Mouse (Mus musculus) erythroid progenitor cell, adult 5-6 weeks (primary cell): ENCODE measurements around the gene Zfp598. TPM values are rescaled to one million over a fixed set of nuclear protein-coding genes. Genes with fewer than 3 reads are reported as not detected.
"Not testable (repeated sequence)": the region's sequence is repeated elsewhere in the genome, so short reads cannot be mapped to it uniquely, and the experiment has no call there.

ENCODE experiments used
- ATAC-seq: replicated peaks from 2 replicates; pipeline ENCODE4 v1.8.0; 2016; ENCODE audit warnings: moderate number of reproducible peaks, mild to moderate bottlenecking, moderate TSS enrichment, inconsistent platforms; ENCODE audit not compliant: poor library complexity, low FRiP score, severe bottlenecking
- total RNA-seq, 2 experiments: library from RNA; stranded (forward) in 1 of 2; stranded (reverse) in 1 of 2; fragments of 150-400 nt in 1 of 2; fragments of 186-747, 209-891 nt in 1 of 2; gene quantifications; 2 replicates each; pipeline versions ENCODE4 v1.2.3 to v1.2.4; 2015 to 2017; ENCODE audit warnings: low replicate concordance in 2 of 2

Gene Zfp598
- total RNA-seq, 2 experiments from 2014 or later: 12.0 to 13.4 TPM

DNA sequence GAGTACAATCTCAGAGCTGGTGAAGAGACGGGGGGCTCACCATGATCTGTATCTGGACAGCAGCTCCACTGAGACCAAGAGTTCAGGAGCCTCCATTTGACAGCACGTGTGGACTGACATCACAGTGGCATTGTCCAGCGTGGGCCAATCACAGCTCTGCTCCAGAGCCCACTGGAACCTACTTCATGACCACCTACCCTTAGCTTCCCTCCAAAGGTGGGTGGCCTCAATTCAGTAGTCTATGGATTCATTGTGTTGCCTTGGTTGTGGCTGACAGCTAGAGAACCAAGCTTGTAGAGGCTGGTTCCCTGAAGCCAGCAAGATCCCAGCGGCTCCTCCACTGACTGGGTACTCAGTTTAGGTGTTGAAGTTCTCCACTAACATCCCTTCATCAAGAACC, 48.5 kb downstream of the Zfp598 start, which contains the start of the genes Rnf151 and Rps2:
TSS of gene Rnf151 (minus strand) at position 121 of the 400 bp plus-strand sequence.
TSS of gene Rps2 (plus strand) at position 174 of the 400 bp plus-strand sequence.
- no peak for ATAC-seq

DNA sequence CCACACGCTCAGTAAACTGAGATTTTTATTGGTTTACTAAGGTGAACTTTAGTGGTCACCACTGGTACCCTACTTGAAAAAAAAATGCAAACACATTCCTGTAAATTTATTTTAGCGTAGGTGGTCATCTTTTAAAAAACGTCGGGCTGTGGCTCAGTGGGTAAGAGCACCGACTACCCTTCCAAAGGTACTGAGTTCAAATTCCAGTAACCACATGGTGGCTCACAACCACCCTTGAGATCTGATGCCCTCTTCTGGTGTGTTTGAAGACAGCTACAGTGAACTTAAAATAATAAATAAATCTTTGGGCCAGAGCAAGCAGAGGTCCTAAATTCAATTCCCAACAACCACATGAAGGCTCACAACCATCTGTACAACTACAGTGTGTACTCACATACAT, 49.5 kb downstream of the Zfp598 start:
- not testable (repeated sequence) for ATAC-seq

DNA sequence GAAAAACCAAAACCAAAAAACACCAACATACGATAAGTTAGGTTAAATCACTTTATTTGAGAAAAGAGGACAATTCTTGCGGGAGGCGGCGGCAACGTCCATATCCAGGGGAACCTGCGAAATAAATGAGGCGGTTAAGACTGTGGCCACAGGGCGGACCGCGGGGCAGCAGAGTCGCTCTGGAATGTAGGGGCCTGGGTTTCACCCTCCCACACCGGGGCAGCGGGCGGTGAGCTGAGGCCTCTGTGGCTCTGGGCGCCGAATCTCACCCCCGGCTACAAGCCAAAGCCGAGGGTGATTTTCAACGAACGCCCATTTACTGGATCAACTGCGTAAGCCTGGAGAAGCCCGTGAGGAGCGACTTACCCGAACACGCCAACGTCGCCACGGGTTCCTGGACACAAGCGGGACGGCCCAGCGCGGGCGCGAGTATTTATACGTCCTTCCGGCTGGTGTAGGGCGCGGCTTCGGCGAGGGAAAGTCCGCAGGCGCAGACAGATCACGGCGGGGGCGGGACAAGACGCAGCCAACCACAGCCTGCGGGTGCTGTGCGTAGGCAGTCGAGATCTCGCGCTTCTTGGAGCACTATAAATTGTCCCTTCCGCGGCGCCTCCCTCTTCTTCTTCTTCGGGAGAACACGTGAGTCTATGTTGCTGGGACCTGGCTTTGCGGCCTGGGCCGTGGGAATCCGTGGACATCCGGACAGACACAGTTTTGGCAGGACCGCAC, 50.2 kb downstream of the Zfp598 start:
- ATAC-seq: peak; percentile 92

DNA sequence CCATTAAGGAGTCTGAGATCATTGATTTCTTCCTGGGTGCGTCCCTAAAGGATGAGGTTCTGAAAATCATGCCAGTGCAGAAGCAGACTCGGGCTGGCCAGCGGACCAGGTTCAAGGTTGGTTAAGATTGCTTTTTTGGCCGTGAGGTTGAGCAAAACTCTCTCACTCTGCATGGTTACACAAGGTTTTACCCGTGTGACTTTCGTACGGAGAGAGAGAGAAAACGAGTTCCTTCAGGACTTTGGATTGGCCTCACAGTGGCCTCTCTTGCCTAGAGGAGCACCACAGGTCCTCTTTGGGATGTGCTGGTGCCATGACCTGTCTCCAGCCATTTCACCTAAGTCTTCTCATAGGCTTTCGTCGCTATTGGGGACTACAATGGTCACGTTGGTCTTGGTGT, 51.1 kb downstream of the Zfp598 start:
- not testable (repeated sequence) for ATAC-seq

DNA sequence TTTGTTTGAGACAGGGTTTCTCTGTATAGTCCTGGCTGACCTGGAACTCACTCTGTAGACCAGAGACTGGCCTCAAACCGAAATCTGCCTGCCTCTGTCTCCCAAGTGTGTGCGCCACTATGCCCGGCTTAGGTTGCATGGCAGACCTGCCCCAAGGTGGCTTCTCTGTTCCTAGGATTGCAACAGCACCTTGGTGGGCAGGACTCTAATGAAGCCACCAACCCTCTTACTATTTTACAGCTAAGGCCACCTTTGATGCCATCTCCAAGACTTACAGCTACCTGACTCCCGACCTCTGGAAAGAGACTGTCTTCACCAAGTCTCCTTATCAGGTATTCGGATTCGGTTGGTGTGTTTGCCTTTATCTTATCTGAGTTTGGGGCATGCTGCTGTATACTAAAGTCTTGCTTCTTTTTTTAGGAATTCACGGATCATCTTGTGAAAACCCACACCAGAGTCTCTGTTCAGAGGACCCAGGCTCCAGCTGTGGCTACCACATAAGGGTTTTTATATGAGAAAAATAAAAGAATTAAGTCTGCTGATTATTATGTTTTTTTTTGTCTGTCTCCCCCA, 52.0 kb downstream of the Zfp598 start:
- ATAC-seq: not testable (repeated sequence)

DNA sequence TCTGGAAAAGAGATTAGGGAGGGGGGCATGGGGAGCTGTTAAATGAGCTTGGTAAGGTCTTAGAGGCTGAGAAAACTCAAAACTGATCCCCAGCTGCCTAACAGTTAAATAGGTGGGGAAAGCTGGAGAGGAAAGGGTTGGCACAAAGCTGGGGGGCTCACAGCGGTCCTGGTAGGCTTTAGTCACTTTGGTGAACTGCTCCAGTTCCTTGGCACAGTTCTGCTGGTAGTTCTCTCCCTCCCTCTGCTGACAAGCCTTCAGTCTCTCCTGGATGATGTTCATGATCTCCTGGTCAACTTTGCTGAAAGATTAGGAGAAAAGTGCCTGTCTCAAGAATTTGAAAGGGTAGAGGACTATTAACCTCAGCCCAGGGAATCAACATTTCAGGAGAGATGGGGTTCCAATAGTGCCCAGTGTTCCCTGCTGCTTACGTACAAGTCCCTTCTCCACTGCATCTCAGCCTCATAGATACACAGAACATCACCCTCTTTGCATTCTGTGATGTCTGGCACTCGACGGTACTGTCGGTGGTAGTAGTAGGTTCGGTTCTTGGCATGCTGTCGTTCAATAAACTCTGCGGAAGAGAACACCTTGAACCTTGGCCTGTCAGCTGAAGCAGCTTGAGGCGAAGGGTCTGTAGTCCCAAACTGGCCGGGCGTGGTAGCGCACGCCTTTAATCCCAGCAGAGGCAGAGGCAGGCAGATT, 52.9 kb downstream of the Zfp598 start:
- ATAC-seq: no peak

DNA sequence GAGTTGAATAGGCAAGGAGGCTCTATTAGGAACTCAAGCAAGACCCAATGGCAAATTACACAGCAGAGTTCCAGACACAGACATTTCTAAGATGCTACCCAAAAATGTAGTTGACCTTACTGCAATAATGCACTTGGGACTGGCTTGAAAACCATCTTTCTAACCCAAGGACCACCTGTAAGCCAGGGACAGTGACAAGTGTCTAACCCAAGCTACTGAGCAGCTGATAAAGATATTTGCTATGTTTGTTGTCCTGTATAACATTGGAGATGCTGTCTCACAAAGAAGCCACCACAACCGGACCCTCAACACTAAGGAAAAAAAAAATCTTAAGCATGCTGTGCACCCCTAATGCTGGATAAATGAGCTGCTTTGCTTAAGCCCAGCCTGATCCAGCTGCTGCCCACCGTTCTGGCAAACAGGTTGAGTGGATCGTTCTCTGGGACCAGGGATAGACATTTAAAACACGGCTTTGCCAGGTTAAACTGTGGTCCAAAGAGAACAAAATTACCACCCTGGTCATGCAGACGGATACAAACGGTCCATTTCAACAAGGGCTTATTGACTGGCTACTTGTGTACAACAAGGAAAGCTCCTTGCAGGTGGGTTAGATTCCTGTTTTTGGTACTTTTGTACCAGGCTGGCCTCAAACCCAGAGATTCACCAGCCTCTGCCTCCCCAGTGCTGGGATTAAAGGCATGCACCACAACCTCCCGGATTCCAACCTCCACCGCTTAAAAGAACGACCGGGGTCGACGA, 53.8 kb downstream of the Zfp598 start:
- ATAC-seq: no peak

DNA sequence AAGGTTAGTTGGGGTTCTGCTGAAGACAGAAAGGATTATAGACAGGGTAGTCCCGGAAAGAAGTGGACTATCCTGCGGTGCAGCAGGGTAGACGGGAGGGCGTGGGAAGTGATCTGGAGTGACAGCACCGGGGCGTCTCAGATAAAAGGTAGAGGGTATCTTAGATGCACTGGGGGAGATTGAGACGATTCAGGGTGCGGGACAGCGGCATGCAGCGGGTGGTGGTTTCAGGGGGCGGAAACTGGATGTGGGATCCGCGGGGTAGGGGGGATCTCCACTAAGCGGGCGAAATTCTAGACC, 54.3 kb downstream of the Zfp598 start:
- peak; percentile 48 for ATAC-seq

DNA sequence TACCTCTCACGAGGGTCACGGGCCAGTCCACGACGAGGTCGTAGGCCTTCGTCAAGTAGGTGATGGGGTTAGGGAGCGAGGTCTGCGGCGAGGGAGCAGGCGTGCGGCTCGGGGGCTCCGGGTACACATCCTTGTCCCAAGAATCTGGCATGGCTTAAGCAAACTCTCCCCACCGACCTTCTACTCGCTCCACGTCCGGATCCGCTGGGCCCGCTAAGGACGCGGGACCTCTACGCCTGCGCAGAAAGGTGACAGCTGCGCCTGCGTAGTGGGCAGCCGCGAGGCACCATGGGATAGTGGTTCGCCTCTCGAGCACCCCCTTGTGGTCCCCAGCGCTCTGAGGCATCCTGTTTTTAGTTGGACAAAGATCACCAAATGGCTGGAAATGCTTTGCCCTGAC, 54.7 kb downstream of the Zfp598 start, which contains the start of gene Ndufb10:
TSS of gene Ndufb10 (minus strand) at position 295 of the 400 bp plus-strand sequence.
- peak; percentile 83 for ATAC-seq

DNA sequence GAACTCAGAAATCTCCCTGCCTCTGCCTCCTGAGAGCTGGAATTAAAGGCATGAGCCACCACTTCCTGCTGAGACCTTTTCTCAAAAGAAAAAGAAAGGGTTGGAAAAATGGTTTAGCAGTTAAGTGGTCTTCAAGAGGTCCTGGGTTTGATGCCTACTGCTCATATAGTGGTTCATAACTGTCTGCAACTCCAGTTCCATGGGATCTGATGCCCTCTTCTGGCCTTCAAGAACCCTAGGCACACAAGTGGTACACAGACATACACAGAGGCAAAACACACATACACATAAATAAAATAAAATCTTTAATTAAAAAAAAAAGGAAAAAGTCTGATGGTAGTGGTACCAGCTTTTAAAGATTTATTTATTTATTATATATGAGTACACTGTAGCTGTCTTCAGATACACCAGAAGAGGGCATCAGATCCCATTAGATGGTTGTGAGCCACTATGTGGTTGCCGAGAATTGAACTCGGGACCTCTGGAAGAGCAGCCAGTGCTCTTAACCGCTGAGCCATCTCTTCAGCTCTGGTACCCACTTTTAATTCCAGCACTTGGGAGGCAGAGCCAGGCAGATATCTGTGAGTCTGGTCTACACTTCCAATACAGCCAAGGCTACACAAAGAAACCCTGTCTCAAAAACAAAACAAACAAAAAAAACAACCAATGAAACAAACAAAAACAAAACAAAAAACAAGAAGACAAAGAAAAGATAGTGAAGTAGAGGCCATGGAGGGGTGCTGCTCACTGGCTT, 56.3 kb downstream of the Zfp598 start:
- no peak for ATAC-seq

DNA sequence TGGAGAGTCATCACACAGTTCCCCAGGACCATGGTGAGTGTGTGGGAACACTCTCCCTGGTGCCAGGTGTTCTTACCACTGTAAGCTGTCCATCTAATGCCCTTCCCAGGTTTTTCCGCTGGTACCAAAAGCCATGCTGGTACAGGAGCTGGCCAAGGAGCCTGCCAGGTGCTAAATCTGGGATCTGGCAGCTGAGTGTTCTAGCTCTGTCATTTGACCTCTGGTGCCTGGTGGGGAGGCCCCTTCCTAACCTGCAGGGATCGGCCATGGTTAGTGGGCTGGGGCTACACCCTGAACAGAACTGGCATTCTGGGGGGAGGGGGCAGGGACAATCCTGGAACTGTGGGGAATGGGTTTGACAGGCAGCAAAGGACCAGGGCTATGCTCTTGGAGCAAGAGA, 58.1 kb downstream of the Zfp598 start, which contains the start of gene Rpl3l:
TSS of gene Rpl3l (plus strand) at position 203 of the 400 bp plus-strand sequence.
- ATAC-seq: no peak

DNA sequence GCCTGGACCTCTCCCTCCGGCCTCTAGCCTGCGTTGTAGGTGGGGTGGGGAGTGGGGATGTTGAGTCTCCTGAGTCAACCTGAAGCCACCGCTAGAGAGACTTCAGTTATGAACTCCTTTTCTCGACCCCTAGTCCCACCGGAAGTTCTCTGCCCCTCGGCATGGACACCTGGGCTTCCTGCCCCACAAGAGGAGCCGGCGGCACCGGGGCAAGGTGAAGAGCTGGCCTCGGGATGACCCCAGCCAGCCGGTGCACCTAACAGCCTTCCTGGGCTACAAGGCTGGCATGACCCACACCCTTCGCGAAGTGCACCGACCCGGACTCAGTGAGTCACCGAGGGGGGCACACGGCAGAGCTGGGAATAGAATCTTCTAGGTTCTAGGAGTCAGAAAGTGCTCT, 58.7 kb downstream of the Zfp598 start:
- no peak for ATAC-seq

DNA sequence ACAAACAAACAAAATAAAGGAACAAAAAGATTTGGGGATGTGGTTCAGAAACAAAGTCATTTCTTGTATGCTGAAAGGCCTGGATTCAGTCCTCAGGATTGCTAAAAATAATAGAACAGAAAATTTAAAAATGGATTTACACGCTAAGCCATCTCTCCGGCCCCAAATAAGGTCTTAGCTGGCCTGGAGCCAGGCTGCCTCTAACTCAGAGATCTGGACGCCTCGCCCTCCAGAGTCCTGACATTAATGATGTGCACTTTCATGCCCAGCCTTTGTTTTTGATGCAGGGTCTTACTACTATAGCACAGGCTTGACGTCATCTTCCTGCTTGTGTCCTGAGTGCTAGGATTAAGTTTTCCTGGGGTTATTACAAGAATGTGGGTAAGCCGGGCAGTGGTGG, 59.6 kb downstream of the Zfp598 start:
- ATAC-seq: no peak

DNA sequence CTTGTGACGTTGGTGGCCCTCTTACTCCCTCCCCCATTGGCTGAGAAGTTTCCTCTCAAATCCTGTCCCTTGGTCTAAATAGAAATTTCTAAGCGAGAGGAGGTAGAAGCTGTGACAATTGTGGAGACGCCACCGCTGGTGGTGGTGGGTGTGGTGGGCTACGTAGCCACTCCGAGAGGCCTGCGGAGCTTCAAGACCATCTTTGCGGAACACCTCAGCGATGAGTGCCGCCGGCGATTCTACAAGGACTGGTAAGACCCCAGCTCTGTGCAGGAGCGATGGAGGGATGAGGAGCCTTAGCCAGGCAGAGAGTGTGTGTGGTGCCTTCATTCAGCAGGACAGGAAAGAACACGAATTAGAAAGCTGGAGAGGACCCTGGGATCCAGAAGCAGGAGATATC, 61.3 kb downstream of the Zfp598 start:
- no peak for ATAC-seq

Other genes starting within 250 kb of the Zfp598 start
Only the 30 nearest of the 33 such genes appear.
- 34.8 and 64.5 TPM in 2 replicates for gene E4f1, start 199.4 kb upstream of the Zfp598 start, total RNA-seq (2015; ENCODE audit: low replicate concordance)
- 24.8 and 28.7 TPM in 2 replicates for gene E4f1, start 199.4 kb upstream of the Zfp598 start, total RNA-seq (2017; ENCODE audit: low replicate concordance)
- 28.1 and 48.6 TPM in 2 replicates for gene Pgp, start 199.3 kb upstream of the Zfp598 start, total RNA-seq (2015; ENCODE audit: low replicate concordance)
- gene Pgp, start 199.3 kb upstream of the Zfp598 start, total RNA-seq (2017; ENCODE audit: low replicate concordance): 35.8 and 43.4 TPM in 2 replicates
- not detected in 2 replicates for gene Bricd5, start 195.8 kb upstream of the Zfp598 start, total RNA-seq (2015; ENCODE audit: low replicate concordance)
- gene Bricd5, start 195.8 kb upstream of the Zfp598 start, total RNA-seq (2017; ENCODE audit: low replicate concordance): 2.1 TPM in 1 of 2 replicates, not detected in the other
- gene Mlst8, start 190.6 kb upstream of the Zfp598 start, total RNA-seq (2015; ENCODE audit: low replicate concordance): 6.5 and 27.7 TPM in 2 replicates
- 16.8 and 20.5 TPM in 2 replicates for gene Mlst8, start 190.6 kb upstream of the Zfp598 start, total RNA-seq (2017; ENCODE audit: low replicate concordance)
- gene Caskin1, start 181.1 kb upstream of the Zfp598 start, total RNA-seq (2015; ENCODE audit: low replicate concordance): not detected in 2 replicates
- gene Caskin1, start 181.1 kb upstream of the Zfp598 start, total RNA-seq (2017; ENCODE audit: low replicate concordance): not detected in 2 replicates
- gene Traf7, start 141.7 kb upstream of the Zfp598 start, total RNA-seq (2015; ENCODE audit: low replicate concordance): 49.0 and 54.1 TPM in 2 replicates
- gene Traf7, start 141.7 kb upstream of the Zfp598 start, total RNA-seq (2017; ENCODE audit: low replicate concordance): 73.9 and 83.1 TPM in 2 replicates
- gene Rab26, start 135.5 kb upstream of the Zfp598 start, total RNA-seq (2015; ENCODE audit: low replicate concordance): 1.1 TPM in 1 of 2 replicates, not detected in the other
- gene Rab26, start 135.5 kb upstream of the Zfp598 start, total RNA-seq (2017; ENCODE audit: low replicate concordance): not detected in 2 replicates
- 11.3 and 11.9 TPM in 2 replicates for gene Pkd1, start 119.9 kb upstream of the Zfp598 start, total RNA-seq (2015; ENCODE audit: low replicate concordance)
- 11.7 and 22.5 TPM in 2 replicates for gene Pkd1, start 119.9 kb upstream of the Zfp598 start, total RNA-seq (2017; ENCODE audit: low replicate concordance)
- gene Tsc2, start 37.1 kb upstream of the Zfp598 start, total RNA-seq (2015; ENCODE audit: low replicate concordance): 49.0 and 56.6 TPM in 2 replicates
- 13.5 and 28.4 TPM in 2 replicates for gene Tsc2, start 37.1 kb upstream of the Zfp598 start, total RNA-seq (2017; ENCODE audit: low replicate concordance)
- gene Nthl1, start 37.0 kb upstream of the Zfp598 start, total RNA-seq (2015; ENCODE audit: low replicate concordance): not detected in 2 replicates
- gene Nthl1, start 37.0 kb upstream of the Zfp598 start, total RNA-seq (2017; ENCODE audit: low replicate concordance): 0.39 and 1.1 TPM in 2 replicates
- gene Slc9a3r2, start 19.4 kb upstream of the Zfp598 start, total RNA-seq (2015; ENCODE audit: low replicate concordance): 0.84 TPM in 1 of 2 replicates, not detected in the other
- gene Slc9a3r2, start 19.4 kb upstream of the Zfp598 start, total RNA-seq (2017; ENCODE audit: low replicate concordance): not detected in 2 replicates
- not detected in 2 replicates for gene Npw, start 11.2 kb upstream of the Zfp598 start, total RNA-seq (2015; ENCODE audit: low replicate concordance)
- not detected in 2 replicates for gene Npw, start 11.2 kb upstream of the Zfp598 start, total RNA-seq (2017; ENCODE audit: low replicate concordance)
- gene Syngr3, start 20.3 kb downstream of the Zfp598 start, total RNA-seq (2015; ENCODE audit: low replicate concordance): not detected in 2 replicates
- not detected in 2 replicates for gene Syngr3, start 20.3 kb downstream of the Zfp598 start, total RNA-seq (2017; ENCODE audit: low replicate concordance)
- 9.6 and 15.9 TPM in 2 replicates for gene Gfer, start 26.5 kb downstream of the Zfp598 start, total RNA-seq (2015; ENCODE audit: low replicate concordance)
- gene Gfer, start 26.5 kb downstream of the Zfp598 start, total RNA-seq (2017; ENCODE audit: low replicate concordance): 14.0 and 15.7 TPM in 2 replicates
- gene Noxo1, start 26.5 kb downstream of the Zfp598 start, total RNA-seq (2015; ENCODE audit: low replicate concordance): not detected in 2 replicates
- not detected in 2 replicates for gene Noxo1, start 26.5 kb downstream of the Zfp598 start, total RNA-seq (2017; ENCODE audit: low replicate concordance)
- 5.8 and 10.1 TPM in 2 replicates for gene Tbl3, start 38.0 kb downstream of the Zfp598 start, total RNA-seq (2015; ENCODE audit: low replicate concordance)
- 4.8 and 9.0 TPM in 2 replicates for gene Tbl3, start 38.0 kb downstream of the Zfp598 start, total RNA-seq (2017; ENCODE audit: low replicate concordance)
- not detected in 2 replicates for gene Rnf151, start 48.4 kb downstream of the Zfp598 start, total RNA-seq (2015; ENCODE audit: low replicate concordance)
- not detected in 2 replicates for gene Rnf151, start 48.4 kb downstream of the Zfp598 start, total RNA-seq (2017; ENCODE audit: low replicate concordance)
- 1,299 and 1,601 TPM in 2 replicates for gene Rps2, start 48.4 kb downstream of the Zfp598 start, total RNA-seq (2015; ENCODE audit: low replicate concordance)
- gene Rps2, start 48.4 kb downstream of the Zfp598 start, total RNA-seq (2017; ENCODE audit: low replicate concordance): 315 and 526 TPM in 2 replicates
- gene Ndufb10, start 54.8 kb downstream of the Zfp598 start, total RNA-seq (2015; ENCODE audit: low replicate concordance): 178 and 200 TPM in 2 replicates
- 84.0 and 122 TPM in 2 replicates for gene Ndufb10, start 54.8 kb downstream of the Zfp598 start, total RNA-seq (2017; ENCODE audit: low replicate concordance)
- not detected in 2 replicates for gene Rpl3l, start 58.1 kb downstream of the Zfp598 start, total RNA-seq (2015; ENCODE audit: low replicate concordance)
- gene Rpl3l, start 58.1 kb downstream of the Zfp598 start, total RNA-seq (2017; ENCODE audit: low replicate concordance): not detected in 2 replicates
- 108 and 112 TPM in 2 replicates for gene Msrb1, start 67.0 kb downstream of the Zfp598 start, total RNA-seq (2015; ENCODE audit: low replicate concordance)
- 29.5 and 61.6 TPM in 2 replicates for gene Msrb1, start 67.0 kb downstream of the Zfp598 start, total RNA-seq (2017; ENCODE audit: low replicate concordance)
- gene Hs3st6, start 83.3 kb downstream of the Zfp598 start, total RNA-seq (2015; ENCODE audit: low replicate concordance): not detected in 2 replicates
- not detected in 2 replicates for gene Hs3st6, start 83.3 kb downstream of the Zfp598 start, total RNA-seq (2017; ENCODE audit: low replicate concordance)
- not detected in 2 replicates for gene Meiob, start 134.6 kb downstream of the Zfp598 start, total RNA-seq (2015; ENCODE audit: low replicate concordance)
- not detected in 2 replicates for gene Meiob, start 134.6 kb downstream of the Zfp598 start, total RNA-seq (2017; ENCODE audit: low replicate concordance)
- gene Hagh, start 170.5 kb downstream of the Zfp598 start, total RNA-seq (2015; ENCODE audit: low replicate concordance): 350 and 357 TPM in 2 replicates
- 157 and 279 TPM in 2 replicates for gene Hagh, start 170.5 kb downstream of the Zfp598 start, total RNA-seq (2017; ENCODE audit: low replicate concordance)
- gene Fahd1, start 180.7 kb downstream of the Zfp598 start, total RNA-seq (2015; ENCODE audit: low replicate concordance): 50.5 and 87.6 TPM in 2 replicates
- gene Fahd1, start 180.7 kb downstream of the Zfp598 start, total RNA-seq (2017; ENCODE audit: low replicate concordance): 73.2 and 83.4 TPM in 2 replicates
- gene Igfals, start 196.3 kb downstream of the Zfp598 start, total RNA-seq (2015; ENCODE audit: low replicate concordance): 0.84 TPM in 1 of 2 replicates, not detected in the other
- gene Igfals, start 196.3 kb downstream of the Zfp598 start, total RNA-seq (2017; ENCODE audit: low replicate concordance): not detected in 2 replicates
- gene Nubp2, start 216.7 kb downstream of the Zfp598 start, total RNA-seq (2015; ENCODE audit: low replicate concordance): 31.9 and 50.8 TPM in 2 replicates
- 35.0 and 44.1 TPM in 2 replicates for gene Nubp2, start 216.7 kb downstream of the Zfp598 start, total RNA-seq (2017; ENCODE audit: low replicate concordance)
- gene Spsb3, start 217.0 kb downstream of the Zfp598 start, total RNA-seq (2015; ENCODE audit: low replicate concordance): 84.0 and 90.5 TPM in 2 replicates
- 47.5 and 65.7 TPM in 2 replicates for gene Spsb3, start 217.0 kb downstream of the Zfp598 start, total RNA-seq (2017; ENCODE audit: low replicate concordance)
- 6.3 and 14.4 TPM in 2 replicates for gene Eme2, start 225.4 kb downstream of the Zfp598 start, total RNA-seq (2015; ENCODE audit: low replicate concordance)
- gene Eme2, start 225.4 kb downstream of the Zfp598 start, total RNA-seq (2017; ENCODE audit: low replicate concordance): 12.7 and 24.5 TPM in 2 replicates
- 8.3 and 9.6 TPM in 2 replicates for gene Mrps34, start 225.4 kb downstream of the Zfp598 start, total RNA-seq (2015; ENCODE audit: low replicate concordance)
- 9.1 and 19.4 TPM in 2 replicates for gene Mrps34, start 225.4 kb downstream of the Zfp598 start, total RNA-seq (2017; ENCODE audit: low replicate concordance)